Mouse (Mus musculus): ENCODE results near the gene Fam240a. TPM values are rescaled to one million over a fixed set of nuclear protein-coding genes. Genes with fewer than 3 reads are reported as not detected.

Gene Fam240a
- polyA plus RNA-seq, 1 experiment from 2014 or later, result not detected

DNA sequence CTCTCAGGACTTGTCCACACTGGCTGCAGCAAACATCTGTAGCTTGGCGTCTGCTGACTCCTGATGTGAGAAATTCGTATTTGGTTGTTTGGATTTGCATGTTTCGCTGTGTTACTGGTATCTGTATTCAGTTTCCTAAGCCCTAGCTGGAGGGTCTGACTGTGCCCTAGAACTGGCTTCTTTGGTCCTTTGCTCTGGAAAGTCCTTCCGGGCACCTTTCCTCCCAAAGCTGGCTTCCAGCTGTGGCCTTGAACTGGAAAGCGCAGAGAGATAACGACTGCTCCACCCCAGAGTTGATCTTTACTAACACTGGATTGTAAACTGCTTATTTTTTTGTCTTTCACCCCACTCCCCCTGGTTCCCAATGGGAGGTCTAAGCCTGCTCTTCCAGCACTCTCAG, 31.2 kb upstream of the Fam240a start:
- Histone ChIP-seq H3K4me1 (replicated peaks; ENCODE audit: control insufficient read depth, insufficient read depth, low read length) (no peaks in the 10 kb centered on the region), H3K27me3 (replicated peaks; ENCODE audit: control insufficient read depth, insufficient read depth, low read length) (peaks cover 38% of the 10 kb centered on the region), H3K9me3 (ENCODE audit: control insufficient read depth, low read length) (no peaks in the 10 kb centered on the region), H3K9ac (ENCODE audit: low read length) (no peak overlapping the region), H3K4me2 (ENCODE audit: low read length) (no peak overlapping the region), H3K4me3 (ENCODE audit: low read depth, low read length) (no peak overlapping the region), H3K36me3 (ENCODE audit: control insufficient read depth, insufficient read depth, low read length) (no peaks in the 10 kb centered on the region), H3K27ac (ENCODE audit: low read depth) (no peak overlapping the region)
- ATAC-seq (replicated peaks; ENCODE audit: low FRiP score, low TSS enrichment, low read depth) (no peak), DNase-seq (ENCODE audit: low spot score) (no peak)
- 37% methylated on average over 6 of the region's 6 CpGs for WGBS

DNA sequence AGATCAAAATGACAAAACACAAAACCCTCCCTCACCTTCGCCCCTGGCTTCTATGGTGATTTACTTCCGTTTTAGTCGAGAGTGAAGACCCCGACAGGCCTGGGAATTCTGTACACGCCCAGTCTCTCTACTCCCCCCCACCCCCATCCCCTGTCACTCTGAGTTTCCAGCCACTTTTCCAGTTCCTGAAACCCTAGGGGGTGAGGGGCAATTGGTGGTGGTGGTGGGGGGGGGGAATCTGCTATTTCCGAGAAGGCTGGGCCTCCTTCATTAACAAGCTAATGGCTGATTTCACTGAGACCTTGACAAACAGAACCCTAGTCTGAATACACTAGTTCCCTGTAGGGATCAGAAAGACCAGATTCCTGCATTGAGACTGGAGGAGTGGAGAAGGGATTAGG, 30.6 kb upstream of the Fam240a start:
- ATAC-seq (replicated peaks; ENCODE audit: low FRiP score, low TSS enrichment, low read depth) (no peak), DNase-seq (ENCODE audit: low spot score) (no peak)
- Histone ChIP-seq H3K27ac (ENCODE audit: low read depth) (no peak overlapping the region), H3K4me3 (ENCODE audit: low read depth, low read length) (no peak overlapping the region), H3K27me3 (replicated peaks; ENCODE audit: control insufficient read depth, insufficient read depth, low read length) (peaks cover 38% of the 10 kb centered on the region), H3K36me3 (ENCODE audit: control insufficient read depth, insufficient read depth, low read length) (no peaks in the 10 kb centered on the region), H3K4me1 (replicated peaks; ENCODE audit: control insufficient read depth, insufficient read depth, low read length) (no peaks in the 10 kb centered on the region), H3K9me3 (ENCODE audit: control insufficient read depth, low read length) (no peaks in the 10 kb centered on the region), H3K4me2 (ENCODE audit: low read length) (no peak overlapping the region), H3K9ac (ENCODE audit: low read length) (no peak overlapping the region)
- WGBS, result 23% methylated on average over 6 of the region's 6 CpGs

DNA sequence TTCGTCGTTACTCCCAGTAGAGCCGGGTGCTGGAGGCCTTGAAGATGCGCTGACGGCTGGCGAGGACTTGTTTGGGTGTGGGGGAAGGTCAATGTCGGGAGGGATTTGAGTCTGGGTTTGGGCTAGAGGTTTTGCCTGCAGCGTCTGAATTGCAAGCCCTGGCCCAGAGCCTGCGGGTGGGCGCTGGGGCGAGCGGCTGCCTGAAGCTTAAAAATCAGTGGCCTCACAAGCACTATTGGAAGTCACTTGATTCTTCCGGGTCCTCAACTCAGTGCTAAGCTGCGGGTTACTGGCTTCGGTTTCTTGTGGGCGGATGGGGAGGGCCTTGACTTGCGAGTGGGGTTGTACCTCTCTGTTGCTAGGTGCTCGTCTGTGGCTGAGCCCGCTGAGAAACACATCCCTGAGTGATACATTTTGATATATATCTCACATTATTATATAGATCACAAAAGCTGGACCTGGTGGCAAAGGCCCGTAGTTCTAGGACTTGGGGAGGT, 29.9 kb upstream of the Fam240a start:
- Histone ChIP-seq H3K4me3 (ENCODE audit: low read depth, low read length) (no peak overlapping the region), H3K36me3 (ENCODE audit: control insufficient read depth, insufficient read depth, low read length) (no peaks in the 10 kb centered on the region), H3K4me1 (replicated peaks; ENCODE audit: control insufficient read depth, insufficient read depth, low read length) (no peaks in the 10 kb centered on the region), H3K9me3 (ENCODE audit: control insufficient read depth, low read length) (no peaks in the 10 kb centered on the region), H3K27me3 (replicated peaks; ENCODE audit: control insufficient read depth, insufficient read depth, low read length) (peaks cover 38% of the 10 kb centered on the region), H3K4me2 (ENCODE audit: low read length) (no peak overlapping the region), H3K9ac (ENCODE audit: low read length) (no peak overlapping the region), H3K27ac (ENCODE audit: low read depth) (no peak overlapping the region)
- WGBS, result 22% methylated on average over 20 of the region's 20 CpGs
- ATAC-seq (replicated peaks; ENCODE audit: low FRiP score, low TSS enrichment, low read depth), result no peak
- DNase-seq (ENCODE audit: low spot score), result no peak

DNA sequence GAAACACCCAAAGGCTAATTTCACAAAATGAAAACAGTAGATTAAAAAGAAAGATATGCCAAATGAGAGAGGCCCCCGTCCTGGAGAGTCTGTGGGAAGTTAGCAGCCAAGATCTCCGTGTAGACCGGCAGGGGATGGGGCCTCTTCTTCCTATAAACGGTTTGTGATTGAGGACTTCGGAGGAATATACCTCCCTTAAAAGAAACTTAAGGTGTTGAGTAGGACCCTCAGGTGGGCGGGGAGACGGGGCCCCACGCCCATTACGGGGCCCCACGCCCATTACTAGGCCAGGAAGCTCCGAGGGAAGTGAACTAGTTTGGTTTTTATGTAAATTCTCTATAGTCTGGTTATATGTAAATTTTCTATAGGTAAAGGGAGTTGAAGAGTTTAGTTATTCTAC, 29.3 kb upstream of the Fam240a start, which contains the start of gene Tdgf1:
TSS of gene Tdgf1 (minus strand) at position 233 of the 400 bp plus-strand sequence.
- Histone ChIP-seq H3K4me2 (ENCODE audit: low read length) (no peak within 1 kb of the TSS), H3K4me3 (ENCODE audit: low read depth, low read length) (no peak within 1 kb of the TSS), H3K27ac (ENCODE audit: low read depth) (no peak within 1 kb of the TSS), H3K9ac (ENCODE audit: low read length) (no peak within 1 kb of the TSS), H3K27me3 (replicated peaks; ENCODE audit: control insufficient read depth, insufficient read depth, low read length) (peaks cover 38% of the 10 kb centered on the region), H3K36me3 (ENCODE audit: control insufficient read depth, insufficient read depth, low read length) (no peaks in the 10 kb centered on the region), H3K4me1 (replicated peaks; ENCODE audit: control insufficient read depth, insufficient read depth, low read length) (no peaks in the 10 kb centered on the region), H3K9me3 (ENCODE audit: control insufficient read depth, low read length) (no peaks in the 10 kb centered on the region)
- ATAC-seq (replicated peaks; ENCODE audit: low FRiP score, low TSS enrichment, low read depth), result no peak
- WGBS, result 13% methylated on average over 11 of the region's 11 CpGs
- no peak for DNase-seq (ENCODE audit: low spot score)

DNA sequence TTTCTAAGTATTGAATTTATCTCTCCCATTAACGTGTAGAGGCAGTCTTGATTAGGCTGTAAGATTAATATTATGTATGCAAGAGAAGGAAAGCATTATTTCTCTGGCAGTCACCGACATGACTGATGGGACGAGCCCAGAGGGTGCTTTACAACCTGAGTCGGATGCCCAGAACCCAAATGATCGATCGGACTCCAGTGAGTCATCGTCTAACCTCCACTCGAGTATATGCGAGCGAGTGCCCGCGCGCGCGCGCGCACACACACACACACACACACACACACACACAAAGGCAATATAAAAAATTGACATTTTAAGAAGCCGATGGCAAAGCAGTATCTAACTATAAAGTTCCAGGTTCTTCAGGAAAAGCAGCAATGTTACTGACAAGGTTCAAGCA, 28.7 kb upstream of the Fam240a start:
- DNase-seq (ENCODE audit: low spot score), result no peak
- Histone ChIP-seq H3K4me3 (ENCODE audit: low read depth, low read length) (no peak overlapping the region), H3K9ac (ENCODE audit: low read length) (no peak overlapping the region), H3K27ac (ENCODE audit: low read depth) (no peak overlapping the region), H3K4me2 (ENCODE audit: low read length) (no peak overlapping the region), H3K27me3 (replicated peaks; ENCODE audit: control insufficient read depth, insufficient read depth, low read length) (peaks cover 38% of the 10 kb centered on the region), H3K9me3 (ENCODE audit: control insufficient read depth, low read length) (no peaks in the 10 kb centered on the region), H3K36me3 (ENCODE audit: control insufficient read depth, insufficient read depth, low read length) (no peaks in the 10 kb centered on the region), H3K4me1 (replicated peaks; ENCODE audit: control insufficient read depth, insufficient read depth, low read length) (no peaks in the 10 kb centered on the region)
- WGBS, result 7% methylated on average over 18 of the region's 18 CpGs
- ATAC-seq (replicated peaks; ENCODE audit: low FRiP score, low TSS enrichment, low read depth), result no peak

DNA sequence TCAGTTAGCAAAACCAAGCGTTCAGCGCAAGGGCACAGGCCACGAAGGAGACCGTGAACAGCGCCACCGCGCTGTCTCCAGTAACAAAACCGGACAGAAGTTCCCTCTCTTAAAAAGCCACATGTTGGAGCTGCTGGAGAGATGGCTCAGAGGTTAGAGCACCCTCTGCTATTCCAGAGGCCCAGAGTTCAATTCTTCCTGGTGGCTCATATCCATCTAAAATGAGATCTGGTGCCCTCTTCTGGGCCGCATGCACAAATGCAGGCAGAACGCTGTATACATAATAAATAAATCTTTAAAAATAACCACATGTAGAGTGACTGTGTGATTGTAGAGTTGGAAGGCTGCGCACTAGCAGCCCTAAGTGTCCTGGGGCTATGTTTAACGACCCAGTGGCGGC, 27.6 kb upstream of the Fam240a start:
- H3K36me3 ChIP-seq (ENCODE audit: control insufficient read depth, insufficient read depth, low read length), result no peaks in the 10 kb centered on the region
- H3K4me1 ChIP-seq (replicated peaks; ENCODE audit: control insufficient read depth, insufficient read depth, low read length), result no peaks in the 10 kb centered on the region
- peaks cover 38% of the 10 kb centered on the region for H3K27me3 ChIP-seq (replicated peaks; ENCODE audit: control insufficient read depth, insufficient read depth, low read length)
- ATAC-seq (replicated peaks; ENCODE audit: low FRiP score, low TSS enrichment, low read depth), result no peak
- no peaks in the 10 kb centered on the region for H3K9me3 ChIP-seq (ENCODE audit: control insufficient read depth, low read length)
- 36% methylated on average over 13 of the region's 13 CpGs for WGBS
- H3K4me2 ChIP-seq (ENCODE audit: low read length), result no peak overlapping the region
- H3K27ac ChIP-seq (ENCODE audit: low read depth), result no peak overlapping the region
- no peak overlapping the region for H3K9ac ChIP-seq (ENCODE audit: low read length)
- no peak for DNase-seq (ENCODE audit: low spot score)
- no peak overlapping the region for H3K4me3 ChIP-seq (ENCODE audit: low read depth, low read length)

DNA sequence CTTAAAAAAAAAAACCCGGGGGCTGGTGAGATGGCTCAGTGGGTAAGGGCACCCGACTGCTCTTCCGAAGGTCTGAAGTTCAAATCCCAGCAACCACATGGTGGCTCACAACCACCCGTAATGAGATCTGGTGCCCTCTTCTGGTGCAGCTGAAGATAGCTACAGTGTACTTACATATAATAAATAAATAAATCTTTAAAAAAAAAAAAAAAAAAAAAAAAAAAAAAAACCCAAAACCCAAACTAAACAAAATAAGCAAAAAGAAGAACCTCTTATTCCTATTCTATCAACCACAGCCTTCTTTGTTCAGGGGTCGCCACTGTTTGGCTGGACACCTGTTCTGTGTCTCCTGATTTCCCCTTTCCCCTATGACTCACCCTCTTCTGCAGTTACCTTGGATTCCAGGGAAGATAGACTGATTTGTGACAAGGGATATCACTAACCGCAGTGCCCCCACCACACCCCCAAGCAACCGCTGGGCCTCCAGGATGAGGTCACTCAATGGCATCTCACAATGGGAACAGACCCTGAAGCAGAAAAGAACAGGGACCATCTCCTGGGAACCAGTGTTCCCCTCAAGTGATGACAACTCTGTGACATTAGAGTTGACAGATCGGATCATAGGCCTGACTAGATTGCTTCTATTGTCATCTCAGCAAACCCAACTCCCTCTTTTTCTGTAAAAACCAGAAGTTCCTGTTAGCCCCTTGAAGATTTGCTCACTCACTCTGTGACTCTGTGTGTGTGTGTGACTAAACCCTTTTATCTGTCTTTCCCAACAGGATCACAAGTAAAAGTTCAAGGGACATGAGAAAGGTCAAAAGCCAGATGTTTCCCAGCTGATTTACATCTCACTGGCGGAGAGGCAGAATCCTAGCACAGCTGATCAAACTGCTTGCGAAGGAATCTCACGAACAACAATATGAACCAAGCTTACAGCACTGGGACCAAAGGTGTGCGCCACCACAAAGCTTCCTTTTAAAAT, 21.1 kb upstream of the Fam240a start:
- ATAC-seq (replicated peaks; ENCODE audit: low FRiP score, low TSS enrichment, low read depth) (no peak), DNase-seq (ENCODE audit: low spot score) (no peak)
- 65% methylated on average over 12 of the region's 12 CpGs for WGBS
- Histone ChIP-seq H3K9me3 (ENCODE audit: control insufficient read depth, low read length) (no peaks in the 10 kb centered on the region), H3K4me3 (ENCODE audit: low read depth, low read length) (no peak overlapping the region), H3K4me1 (replicated peaks; ENCODE audit: control insufficient read depth, insufficient read depth, low read length) (no peaks in the 10 kb centered on the region), H3K36me3 (ENCODE audit: control insufficient read depth, insufficient read depth, low read length) (no peaks in the 10 kb centered on the region), H3K27ac (ENCODE audit: low read depth) (no peak overlapping the region), H3K9ac (ENCODE audit: low read length) (no peak overlapping the region), H3K27me3 (replicated peaks; ENCODE audit: control insufficient read depth, insufficient read depth, low read length) (no peaks in the 10 kb centered on the region), H3K4me2 (ENCODE audit: low read length) (no peak overlapping the region)

DNA sequence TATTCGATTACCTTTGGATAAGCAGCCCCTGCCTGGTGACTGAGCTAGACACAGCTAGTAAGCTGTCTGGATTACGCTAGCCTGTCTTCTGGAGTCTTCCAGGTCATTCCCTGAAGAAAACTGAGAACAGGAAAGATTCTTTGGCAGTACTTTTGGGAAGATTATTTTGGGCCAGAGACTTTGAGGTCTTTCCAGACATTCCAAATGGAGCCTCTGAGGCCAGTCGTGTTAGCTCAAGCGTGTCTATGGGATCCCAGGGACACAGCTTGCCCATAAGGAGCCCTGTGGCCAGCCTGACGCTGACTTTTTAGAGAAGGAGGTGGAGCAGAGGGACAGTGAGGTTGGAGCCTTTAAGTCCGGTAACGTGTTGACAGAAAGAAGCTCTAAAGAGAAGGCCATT, 19.3 kb upstream of the Fam240a start:
- Histone ChIP-seq H3K9ac (ENCODE audit: low read length) (no peak overlapping the region), H3K4me2 (ENCODE audit: low read length) (no peak overlapping the region), H3K4me3 (ENCODE audit: low read depth, low read length) (no peak overlapping the region), H3K9me3 (ENCODE audit: control insufficient read depth, low read length) (no peaks in the 10 kb centered on the region), H3K27ac (ENCODE audit: low read depth) (no peak overlapping the region), H3K4me1 (replicated peaks; ENCODE audit: control insufficient read depth, insufficient read depth, low read length) (no peaks in the 10 kb centered on the region), H3K36me3 (ENCODE audit: control insufficient read depth, insufficient read depth, low read length) (no peaks in the 10 kb centered on the region), H3K27me3 (replicated peaks; ENCODE audit: control insufficient read depth, insufficient read depth, low read length) (no peaks in the 10 kb centered on the region)
- ATAC-seq (replicated peaks; ENCODE audit: low FRiP score, low TSS enrichment, low read depth) (no peak), DNase-seq (ENCODE audit: low spot score) (no peak)
- WGBS, result 84% methylated on average over 7 of the region's 7 CpGs

All from intestine, embryonic 14.5 days (tissue).